Mouse (Mus musculus) cerebellum, adult 2 months (tissue): ENCODE data around the gene Sass6. TPM values are rescaled to one million over a fixed set of nuclear protein-coding genes. Genes with fewer than 3 reads are reported as not detected.
A peak's percentile ranks its signal among the peaks of the same experiment; 100 is the strongest.
"Not testable (repeated sequence)": the region's sequence is repeated elsewhere in the genome, so short reads cannot be mapped to it uniquely, and the experiment has no call there.

Experiments used
- DNase-seq, 2 experiments: peaks; one replicate each; pipeline ENCODE4 v3.0.0; 2021
- H3K27ac ChIP-seq: fragments of 200-500 bp; 2 replicates; pipeline ENCODE4 v1.5.1; 2012; ENCODE audit warnings: low read length, control low read depth, inconsistent platforms; ENCODE audit not compliant: insufficient read depth
- H3K27me3 ChIP-seq: fragments of 200-500 bp; 2 replicates; pipeline ENCODE4 v1.6.1; 2012; ENCODE audit warnings: inconsistent platforms, mild to moderate bottlenecking, low read length, moderate library complexity; ENCODE audit not compliant: control insufficient read depth, insufficient read depth
- H3K4me1 ChIP-seq: fragments of 200-500 bp; 2 replicates; pipeline ENCODE4 v1.6.1; 2011; ENCODE audit warnings: low read length; ENCODE audit not compliant: control insufficient read depth, insufficient read depth
- H3K4me3 ChIP-seq: fragments of 200-500 bp; replicated peaks from 2 replicates; pipeline ENCODE3; 2011; ENCODE audit warnings: mild to moderate bottlenecking, low read depth, low read length, control low read depth; ENCODE audit not compliant: insufficient read depth
- CTCF ChIP-seq: fragments of 200-500 bp; IDR thresholded peaks from 2 replicates; pipeline ENCODE4 v1.5.1; 2011; ENCODE audit warnings: low read depth, mild to moderate bottlenecking, control low read depth, low read length, moderate library complexity, borderline replicate concordance; ENCODE audit not compliant: insufficient read depth
- POLR2A ChIP-seq: fragments of 200-500 bp; IDR thresholded peaks from 2 replicates; pipeline ENCODE4 v1.6.1; 2011; ENCODE audit warnings: low read length, control low read depth, borderline replicate concordance; ENCODE audit not compliant: insufficient read depth
- WGBS: fragments of 180-500 bp; shearing (Covaris S2); methylation state at CpG from one replicate; pipeline ENCODE4 v1.1.7; 2018; 5-methylcytosine and 5-hydroxymethylcytosine counted together
- polyA plus RNA-seq: library from polyadenylated mRNA; depleted of rRNA; stranded (reverse); fragments of >200 nt; gene quantifications from 2 replicates; pipeline ENCODE4 v1.2.3, GENCODE M21; 2012; rRNA removed

Gene Sass6
- polyA plus RNA-seq, 1 experiment: 8.6 TPM

DNA sequence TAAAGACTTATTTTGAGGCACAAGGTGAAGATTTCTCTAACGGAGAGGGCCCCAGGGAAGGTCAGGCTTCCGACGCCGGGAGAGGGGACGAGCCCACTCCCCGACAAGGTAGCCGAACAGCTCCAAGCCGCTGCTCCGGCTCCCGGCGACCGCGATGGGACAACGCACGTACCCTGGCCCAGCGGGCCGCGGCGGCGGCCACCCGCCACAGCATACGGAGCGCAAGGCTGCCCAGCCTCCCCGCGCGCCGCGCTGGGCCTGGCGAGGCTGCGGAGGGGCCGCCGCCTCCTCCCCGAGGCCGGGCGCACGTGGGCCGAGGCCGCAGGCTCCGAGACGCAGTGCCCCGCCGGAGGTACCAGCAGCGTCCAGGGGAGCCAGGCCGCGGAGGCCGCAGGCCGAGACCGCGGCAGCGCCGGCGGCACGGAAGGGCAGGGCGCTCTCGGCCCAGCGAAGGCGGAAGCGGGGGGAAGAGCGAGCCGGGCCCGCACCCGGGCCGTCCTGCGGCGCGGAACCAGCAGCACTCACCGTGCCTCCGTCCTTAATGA, 67.2 kb downstream of the Sass6 start:
- no peak for TF ChIP-seq POLR2A
- no peak for TF ChIP-seq CTCF
- under 1% methylated on average over 64 of the region's 68 CpGs for WGBS
- no peak for DNase-seq
- Histone ChIP-seq H3K27ac (peak overlapping the region; percentile 25), H3K4me1 (peaks cover 11% of the 10 kb centered on the region), H3K27me3 (no peaks in the 10 kb centered on the region), H3K4me3 (peak overlapping the region; percentile 64)

DNA sequence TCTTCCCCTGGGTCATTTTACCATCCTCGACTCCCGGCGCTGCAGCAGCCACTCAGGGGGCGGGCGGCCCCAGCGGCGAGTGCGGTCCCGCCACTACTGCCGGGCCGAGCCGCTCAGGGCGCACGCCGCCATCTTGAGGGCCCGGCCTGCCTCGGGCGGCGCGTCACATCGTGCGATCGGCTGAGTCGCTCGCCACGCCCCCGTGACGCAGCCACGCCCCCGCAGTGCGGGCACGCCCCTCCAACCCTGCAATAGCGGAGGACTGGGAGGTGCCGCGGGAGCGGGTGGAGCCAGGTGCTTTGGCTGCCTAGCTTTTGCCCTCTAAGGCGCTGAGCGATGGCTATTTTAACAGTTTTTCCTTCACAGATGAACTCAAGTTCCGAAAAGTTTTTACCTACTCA, 67.7 kb downstream of the Sass6 start, which contains the start of gene Mfsd14a:
Mfsd14a (minus strand) TSS at position 215 of the 401 bp plus-strand sequence.
- Histone ChIP-seq H3K4me3 (peak within 1 kb of the TSS; percentile 64), H3K27ac (peak within 1 kb of the TSS; percentile 25), H3K4me1 (peaks cover 11% of the 10 kb centered on the region), H3K27me3 (no peaks in the 10 kb centered on the region)
- under 1% methylated on average over 39 of the region's 39 CpGs for WGBS
- TF ChIP-seq POLR2A (peak; percentile 87), CTCF (no peak)
- peak; percentile 98 to 99 for DNase-seq

DNA sequence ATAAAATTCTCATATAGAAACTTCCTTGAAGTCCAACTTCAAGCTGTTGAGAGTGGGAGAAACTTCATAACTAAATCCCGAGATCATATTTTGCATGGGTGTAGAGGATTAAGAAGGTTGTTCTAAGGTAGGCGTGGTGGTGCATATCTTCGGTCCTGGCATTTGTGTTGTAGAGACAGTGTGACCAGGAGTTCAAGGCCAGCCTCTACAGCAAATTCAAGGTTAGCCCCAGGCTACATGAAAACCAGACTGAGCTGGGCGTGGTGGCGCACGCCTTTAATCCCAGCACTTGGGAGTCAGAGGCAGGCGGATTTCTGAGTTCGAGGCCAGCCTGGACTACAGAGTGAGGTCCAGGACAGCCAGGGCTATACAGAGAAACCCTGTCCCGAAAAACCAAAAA, 69.5 kb downstream of the Sass6 start:
- H3K27me3 ChIP-seq, H3K4me3 ChIP-seq, DNase-seq, H3K4me1 ChIP-seq, H3K27ac ChIP-seq: not testable (repeated sequence)
- 95% methylated on average over 9 of the region's 9 CpGs for WGBS

Other genes starting within 250 kb of the Sass6 start
- 2.6 and 3.0 TPM in 2 replicates for gene Cdc14a, start 170.9 kb upstream of the Sass6 start, polyA plus RNA-seq
- gene Rtca, start 86.8 kb upstream of the Sass6 start, polyA plus RNA-seq: 92.6 and 102 TPM in 2 replicates
- gene Dbt, start 81.9 kb upstream of the Sass6 start, polyA plus RNA-seq: 13.5 and 15.5 TPM in 2 replicates
- gene Lrrc39, start 32.0 kb upstream of the Sass6 start, polyA plus RNA-seq: 0.11 and 0.21 TPM in 2 replicates
- gene Trmt13, start 19.6 kb downstream of the Sass6 start, polyA plus RNA-seq: 20.6 and 22.9 TPM in 2 replicates
- 45.2 and 47.2 TPM in 2 replicates for gene Mfsd14a, start 67.7 kb downstream of the Sass6 start, polyA plus RNA-seq
- not detected in 2 replicates for gene Gm43191, start 86.3 kb downstream of the Sass6 start, polyA plus RNA-seq
- 14.4 and 16.2 TPM in 2 replicates for gene Slc35a3, start 117.8 kb downstream of the Sass6 start, polyA plus RNA-seq
- 20.6 and 20.8 TPM in 2 replicates for gene Agl, start 213.2 kb downstream of the Sass6 start, polyA plus RNA-seq